Mouse (Mus musculus) thymus, adult 2 months (tissue): ENCODE results near the gene Hist1h3f. TPM values are rescaled to one million over a fixed set of nuclear protein-coding genes. Genes with fewer than 3 reads are reported as not detected.
A peak's percentile ranks its signal among the peaks of the same experiment; 100 is the strongest.
"Not testable (repeated sequence)": the region's sequence is repeated elsewhere in the genome, so short reads cannot be mapped to it uniquely, and the experiment has no call there.

Experiments
- DNase-seq: peaks from one replicate; pipeline ENCODE4 v3.0.0; 2021
- H3K27ac ChIP-seq: fragments of 200-500 bp; 2 replicates; pipeline ENCODE4 v1.5.1; 2012; ENCODE audit warnings: low read length, control low read depth; ENCODE audit not compliant: control insufficient read depth, insufficient read depth
- H3K27me3 ChIP-seq: fragments of 200-500 bp; 2 replicates; pipeline ENCODE4 v1.6.1; 2012; ENCODE audit warnings: mild to moderate bottlenecking, low read length, moderate library complexity, mixed read lengths; ENCODE audit not compliant: control insufficient read depth, insufficient read depth
- H3K36me3 ChIP-seq: fragments of 200-500 bp; 2 replicates; pipeline ENCODE4 v1.6.1; 2012; ENCODE audit warnings: mild to moderate bottlenecking, low read length, moderate library complexity; ENCODE audit not compliant: control insufficient read depth, insufficient read depth
- H3K4me1 ChIP-seq: fragments of 200-500 bp; replicated peaks from 2 replicates; pipeline ENCODE4 v1.6.1; 2012; ENCODE audit warnings: low read length; ENCODE audit not compliant: control insufficient read depth, insufficient read depth
- H3K4me3 ChIP-seq: fragments of 200-500 bp; 2 replicates; pipeline ENCODE4 v1.5.1; 2012; ENCODE audit warnings: mild to moderate bottlenecking, low read length, control low read depth, moderate library complexity; ENCODE audit not compliant: control insufficient read depth, insufficient read depth
- CTCF ChIP-seq: fragments of 200-500 bp; IDR thresholded peaks from 2 replicates; pipeline ENCODE4 v1.5.1; 2012; ENCODE audit warnings: mild to moderate bottlenecking, control low read depth, low read length, moderate library complexity, borderline replicate concordance; ENCODE audit not compliant: control insufficient read depth, poor library complexity, insufficient read depth; ENCODE audit errors: extremely low read depth
- POLR2A ChIP-seq: fragments of 200-500 bp; IDR thresholded peaks from 2 replicates; pipeline ENCODE4 v1.6.1; 2012; ENCODE audit warnings: mild to moderate bottlenecking, low read length, control low read depth, moderate library complexity; ENCODE audit not compliant: control insufficient read depth, poor library complexity, insufficient read depth; ENCODE audit errors: extremely low read depth
- WGBS: fragments of 180-500 bp; shearing (Covaris S2); methylation state at CpG from one replicate; pipeline ENCODE4 v1.1.7; 2018; 5-methylcytosine and 5-hydroxymethylcytosine counted together
- polyA plus RNA-seq: library from polyadenylated mRNA; depleted of rRNA; stranded (reverse); fragments of >200 nt; gene quantifications from 2 replicates; pipeline ENCODE4 v1.2.3, GENCODE M21; 2012

The Hist1h3f gene
- polyA plus RNA-seq, 1 experiment: 72.3 TPM

- WGBS: under 1% methylated on average over 42 of the region's 42 CpGs
- peak; percentile 66; the same call in 1 of the 2 replicates for TF ChIP-seq POLR2A
- H3K4me1 ChIP-seq, H3K27me3 ChIP-seq, H3K36me3 ChIP-seq: not testable (repeated sequence)
- peak; percentile 71 for DNase-seq
- peak within 1 kb of the TSS; percentile 57 for H3K4me3 ChIP-seq
- peak within 1 kb of the TSS; percentile 85 for H3K27ac ChIP-seq
Observed at GRCm38 (mm10) chr13:23542999-23543607, 749 bp upstream of the Hist1h3f start, which contains the start of gene Hist1h2bh. Hist1h2bh (minus strand) TSS chr13:23543392.

- peak; percentile 29 for DNase-seq
- not testable (repeated sequence) for H3K4me1 ChIP-seq, H3K36me3 ChIP-seq, H3K27me3 ChIP-seq
- WGBS: under 1% methylated on average over 13 of the region's 14 CpGs
- peak overlapping the region; percentile 71 for H3K27ac ChIP-seq
- H3K4me3 ChIP-seq: peak overlapping the region; percentile 60
Observed at GRCm38 (mm10) chr13:23544787-23545120, 902 bp downstream of the Hist1h3f start.

- WGBS: 91% methylated on average over 5 of the region's 5 CpGs
- no peak overlapping the region for H3K27ac ChIP-seq
- DNase-seq: no peak
- no peaks in the 10 kb centered on the region for H3K27me3 ChIP-seq
- no peak overlapping the region for H3K4me3 ChIP-seq
- no peak for TF ChIP-seq POLR2A
- no peak for TF ChIP-seq CTCF
- H3K4me1 ChIP-seq: peaks cover 2% of the 10 kb centered on the region; the same call in 1 of the 2 replicates
- no peaks in the 10 kb centered on the region for H3K36me3 ChIP-seq
Observed at GRCm38 (mm10) chr13:23546694-23547093, 2.8 kb downstream of the Hist1h3f start.

GRCm38 (mm10) chr13:23550761-23551145 is 6.9 kb downstream of the Hist1h3f start:
- 5% methylated on average over 3 of the region's 3 CpGs for WGBS
- H3K4me1 ChIP-seq: 0 out of 2 replicates have a peak, but pooled peaks cover 1% of the 10 kb centered on the region
- no peaks in the 10 kb centered on the region for H3K36me3 ChIP-seq
- H3K27me3 ChIP-seq: no peaks in the 10 kb centered on the region
- H3K27ac ChIP-seq: peak overlapping the region; percentile 84; the same call in 1 of the 2 replicates
- H3K4me3 ChIP-seq: no peak overlapping the region
- TF ChIP-seq POLR2A (no peak), CTCF (no peak)
- DNase-seq: no peak

- H3K27ac ChIP-seq: peak within 1 kb of the TSS; percentile 84
- H3K4me1 ChIP-seq, H3K36me3 ChIP-seq: not testable (repeated sequence)
Observed at GRCm38 (mm10) chr13:23551146-23551834, 7.4 kb downstream of the Hist1h3f start, which contains the start of gene Hist1h4f. Hist1h4f (minus strand) TSS chr13:23551648.

GRCm38 (mm10) chr13:23551931-23552914 is 8.4 kb downstream of the Hist1h3f start:
- TF ChIP-seq POLR2A (no peak), CTCF (no peak)
- WGBS: 52% methylated on average over 8 of the region's 8 CpGs
- no peak for DNase-seq
- H3K27me3 ChIP-seq: no peaks in the 10 kb centered on the region
- H3K4me1 ChIP-seq: no peaks in the 10 kb centered on the region
- no peaks in the 10 kb centered on the region for H3K36me3 ChIP-seq
- peak overlapping the region; percentile 84 for H3K27ac ChIP-seq
- H3K4me3 ChIP-seq: no peak overlapping the region

More at GRCm38 (mm10) chr13:23551146-23551834, 7.4 kb downstream of the Hist1h3f start, which contains the start of gene Hist1h4f:
- H3K27me3 ChIP-seq: not testable (repeated sequence)
- under 1% methylated on average over 47 of the region's 47 CpGs for WGBS
- peak; percentile 89 for DNase-seq
- peak within 1 kb of the TSS; percentile 51 for H3K4me3 ChIP-seq
- TF ChIP-seq POLR2A: peak; percentile 83
- peak; percentile 44; the same call in 1 of the 2 replicates for TF ChIP-seq CTCF
